Mouse (Mus musculus): ENCODE results near the gene Elmsan1.

Elmsan1 gene

DNA sequence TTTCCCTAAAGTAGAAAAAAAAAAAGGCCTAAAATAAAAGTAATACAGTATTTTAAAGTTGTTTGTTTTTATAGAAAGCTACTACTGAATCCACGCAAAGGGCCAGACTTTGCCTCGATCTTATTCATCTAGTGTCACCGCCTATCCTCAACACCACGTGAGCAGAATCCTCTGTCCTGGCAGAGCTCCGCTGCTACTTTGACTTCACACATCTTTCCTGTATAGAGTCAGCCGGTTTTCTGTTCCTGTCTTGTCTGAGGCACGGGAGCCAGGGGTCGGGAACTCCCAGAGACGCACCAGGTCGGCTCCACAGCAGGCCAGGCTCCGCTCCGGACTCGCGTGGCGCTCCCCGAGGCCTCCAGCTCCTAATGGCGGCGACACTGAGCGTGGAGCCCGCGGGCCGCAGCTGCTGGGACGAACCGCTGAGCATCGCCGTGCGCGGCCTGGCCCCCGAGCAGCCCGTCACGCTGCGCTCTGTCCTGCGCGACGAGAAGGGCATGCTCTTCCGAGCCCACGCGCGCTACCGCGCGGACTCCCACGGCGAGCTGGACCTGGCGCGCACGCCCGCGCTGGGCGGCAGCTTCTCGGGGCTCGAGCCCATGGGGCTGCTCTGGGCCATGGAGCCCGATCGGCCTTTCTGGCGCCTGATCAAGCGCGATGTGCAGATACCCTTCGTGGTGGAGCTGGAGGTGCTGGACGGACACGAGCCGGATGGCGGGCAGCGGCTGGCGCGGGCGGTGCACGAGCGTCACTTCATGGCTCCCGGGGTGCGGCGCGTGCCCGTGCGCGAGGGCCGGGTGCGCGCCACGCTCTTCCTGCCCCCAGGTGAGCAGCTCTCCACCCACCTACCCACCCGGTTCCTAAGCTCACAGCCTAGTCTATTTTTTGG, 117.8 kb downstream of the Elmsan1 start, which contains the start of gene Acot6:
Acot6 (plus strand) TSS at position 51 of the 889 bp plus-strand sequence.
- WGBS, result under 1% methylated on average over 77 of the region's 80 CpGs

DNA sequence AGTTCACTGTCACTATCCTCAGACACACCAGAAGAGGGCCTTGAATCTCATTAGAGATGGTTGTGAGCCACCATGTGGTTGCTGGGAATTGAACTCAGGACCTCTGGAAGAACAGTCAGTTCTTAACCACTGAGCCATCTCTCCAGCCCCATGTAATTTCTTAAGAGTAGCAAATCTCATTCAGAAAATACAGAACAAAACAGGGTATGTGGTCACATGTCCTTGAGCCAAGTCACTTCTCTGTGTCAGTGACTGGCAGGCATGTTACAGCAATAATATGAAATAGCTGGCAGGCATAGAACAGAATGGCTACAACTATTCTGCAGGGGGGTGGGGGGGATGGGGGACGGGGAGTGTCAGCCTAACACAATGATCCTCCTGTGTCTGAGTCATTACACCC, 118.6 kb downstream of the Elmsan1 start:
- WGBS, result 17% methylated on average over 1 of the region's 1 CpGs

DNA sequence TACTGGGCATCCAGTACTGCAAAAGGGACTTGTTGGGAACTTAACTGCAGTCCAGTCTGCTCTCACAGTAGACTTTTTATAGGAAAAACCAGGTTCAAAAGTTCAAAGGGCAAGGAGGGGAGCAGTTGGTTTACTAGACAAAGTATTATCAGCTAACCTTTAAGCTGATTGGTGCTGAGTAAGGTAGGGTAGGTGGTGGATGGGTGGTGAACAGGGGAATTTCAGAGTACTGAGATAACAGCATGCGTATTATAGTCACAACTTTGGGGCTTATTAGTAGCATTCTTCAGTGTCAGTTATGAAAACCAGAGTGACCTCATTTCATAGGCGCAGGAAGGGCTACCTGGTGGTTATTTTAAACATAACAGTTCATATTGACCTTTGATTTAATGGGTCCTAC, 119.1 kb downstream of the Elmsan1 start:
- 97% methylated on average over 2 of the region's 2 CpGs for WGBS
